Mouse (Mus musculus): ENCODE data around the gene Frmd5. TPM values are rescaled to one million over a fixed set of nuclear protein-coding genes. Genes with fewer than 3 reads are reported as not detected.

Gene Frmd5
- polyA plus RNA-seq, 1 experiment from 2014 or later = 2.9 TPM

DNA sequence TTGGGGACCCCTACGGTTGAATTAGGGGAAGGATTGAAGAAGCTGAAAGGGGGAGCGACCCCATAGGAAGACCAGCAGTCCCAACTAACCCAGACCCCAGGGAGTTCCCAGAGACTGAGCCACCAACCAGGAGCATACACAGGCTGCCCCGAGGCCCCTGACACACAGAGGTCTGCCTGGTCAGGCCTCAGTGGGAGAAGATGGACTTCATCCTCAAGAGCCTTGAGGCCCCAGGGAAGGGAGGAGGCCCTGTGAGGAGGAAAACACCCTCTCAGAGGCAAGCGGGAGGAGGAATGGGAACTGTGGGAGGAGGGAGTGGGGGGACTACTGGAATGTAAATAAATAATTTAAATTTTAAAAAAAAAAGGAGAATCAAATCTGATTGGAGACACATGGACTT is 160.4 kb downstream of the Frmd5 start:
- ATAC-seq (ENCODE audit: insufficient number of reproducible peaks, low FRiP score, low TSS enrichment, low read depth) = no peak

DNA sequence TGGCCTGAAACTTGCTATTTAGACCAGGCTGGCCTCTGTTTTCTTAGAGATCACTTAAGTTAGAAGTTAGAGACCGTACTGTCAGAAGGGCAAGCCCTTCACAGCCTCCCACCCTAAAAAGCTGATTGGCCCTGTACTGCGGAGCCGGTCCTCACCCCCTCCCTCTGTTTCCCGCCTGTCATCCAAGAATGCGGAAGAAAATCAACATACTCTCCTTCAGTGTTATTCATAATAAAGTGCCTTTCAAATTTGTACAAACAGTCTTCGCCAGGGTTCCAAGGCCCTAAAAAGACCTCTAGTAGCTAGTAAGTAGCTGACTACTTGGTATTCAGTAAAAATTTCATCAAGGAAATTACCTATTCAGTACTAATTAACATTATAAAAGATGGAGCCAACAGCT is 164.0 kb downstream of the Frmd5 start:
- H3K27me3 ChIP-seq (ENCODE audit: control insufficient read depth, insufficient read depth, low read length) = no peaks in the 10 kb centered on the region
- H3K4me3 ChIP-seq (ENCODE audit: low read depth, low read length) = no peak overlapping the region
- WGBS = 40% methylated on average over 6 of the region's 6 CpGs
- no peak for ATAC-seq (ENCODE audit: insufficient number of reproducible peaks, low FRiP score, low TSS enrichment, low read depth)
- no peaks in the 10 kb centered on the region for H3K4me1 ChIP-seq (ENCODE audit: control insufficient read depth, insufficient read depth, low read length)
- no peak overlapping the region for H3K4me2 ChIP-seq (ENCODE audit: low read depth, severe bottlenecking)
- no peaks in the 10 kb centered on the region for H3K36me3 ChIP-seq (ENCODE audit: control insufficient read depth, insufficient read depth, low read length)
- H3K27ac ChIP-seq (replicated peaks; ENCODE audit: low read depth, low read length) = no peak overlapping the region
- H3K9ac ChIP-seq (ENCODE audit: low read length) = no peak overlapping the region
- H3K9me3 ChIP-seq (ENCODE audit: control insufficient read depth, low read length) = no peaks in the 10 kb centered on the region
- no peak for DNase-seq (ENCODE audit: low spot score)

More for the DNA sequence above, 160.4 kb downstream of the Frmd5 start:
- Histone ChIP-seq H3K27me3 (ENCODE audit: control insufficient read depth, insufficient read depth, low read length) (no peaks in the 10 kb centered on the region), H3K4me2 (ENCODE audit: low read depth, severe bottlenecking) (no peak overlapping the region), H3K27ac (replicated peaks; ENCODE audit: low read depth, low read length) (no peak overlapping the region), H3K36me3 (ENCODE audit: control insufficient read depth, insufficient read depth, low read length) (no peaks in the 10 kb centered on the region), H3K4me3 (ENCODE audit: low read depth, low read length) (no peak overlapping the region), H3K4me1 (ENCODE audit: control insufficient read depth, insufficient read depth, low read length) (no peaks in the 10 kb centered on the region), H3K9ac (ENCODE audit: low read length) (no peak overlapping the region), H3K9me3 (ENCODE audit: control insufficient read depth, low read length) (no peaks in the 10 kb centered on the region)
- 68% methylated on average over 4 of the region's 4 CpGs for WGBS
- no peak for DNase-seq (ENCODE audit: low spot score)

DNA sequence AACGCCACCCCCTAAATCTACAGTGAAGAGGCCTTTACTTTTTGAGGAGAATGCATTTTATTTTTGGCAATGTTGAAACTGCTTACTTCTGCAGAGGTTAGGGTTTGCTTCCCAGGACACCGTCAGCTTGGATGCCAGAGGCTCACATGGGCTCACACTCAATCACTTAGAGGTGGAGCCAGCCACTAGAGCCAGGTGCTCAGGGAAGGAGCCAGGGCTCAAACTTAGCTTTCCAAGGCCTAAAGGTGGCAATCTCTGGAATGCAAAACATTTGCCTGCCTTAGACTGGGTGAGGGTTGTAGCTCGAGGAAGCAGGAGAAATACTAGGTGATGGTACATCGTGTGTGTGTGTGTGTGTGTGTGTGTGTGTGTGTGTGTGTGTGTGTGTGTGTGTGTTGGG is 174.8 kb downstream of the Frmd5 start:
- Histone ChIP-seq H3K4me2 (ENCODE audit: low read depth, severe bottlenecking) (no peak overlapping the region), H3K36me3 (ENCODE audit: control insufficient read depth, insufficient read depth, low read length) (no peaks in the 10 kb centered on the region), H3K9ac (ENCODE audit: low read length) (no peak overlapping the region), H3K27ac (replicated peaks; ENCODE audit: low read depth, low read length) (no peak overlapping the region), H3K4me1 (ENCODE audit: control insufficient read depth, insufficient read depth, low read length) (peaks cover 5% of the 10 kb centered on the region; the same call in 1 of the 2 replicates), H3K4me3 (ENCODE audit: low read depth, low read length) (no peak overlapping the region), H3K27me3 (ENCODE audit: control insufficient read depth, insufficient read depth, low read length) (no peaks in the 10 kb centered on the region), H3K9me3 (ENCODE audit: control insufficient read depth, low read length) (no peaks in the 10 kb centered on the region)
- DNase-seq (ENCODE audit: low spot score) (no peak), ATAC-seq (ENCODE audit: insufficient number of reproducible peaks, low FRiP score, low TSS enrichment, low read depth) (no peak)
- WGBS = 45% methylated on average over 4 of the region's 4 CpGs

DNA sequence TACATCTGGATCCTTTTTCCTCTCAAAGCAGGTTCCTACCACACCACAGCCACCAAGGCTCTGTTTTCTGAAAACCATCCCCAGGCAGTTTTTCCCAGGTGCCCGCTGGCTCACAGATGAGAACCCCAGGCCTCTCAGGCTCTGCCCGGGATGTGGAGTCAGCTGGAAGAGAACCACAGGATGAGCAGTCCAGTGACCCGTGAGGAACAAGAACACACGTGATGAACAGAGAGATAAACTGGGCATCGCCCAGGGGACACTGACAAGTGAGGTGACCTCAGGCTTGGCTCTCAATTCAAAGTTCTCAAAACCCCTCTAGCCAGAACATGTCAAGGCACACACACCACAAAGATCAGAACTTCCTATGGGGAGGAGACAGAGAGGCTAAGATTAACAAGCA is 176.6 kb downstream of the Frmd5 start:
- Histone ChIP-seq H3K4me3 (ENCODE audit: low read depth, low read length) (no peak overlapping the region), H3K9me3 (ENCODE audit: control insufficient read depth, low read length) (no peaks in the 10 kb centered on the region), H3K4me2 (ENCODE audit: low read depth, severe bottlenecking) (no peak overlapping the region), H3K27ac (replicated peaks; ENCODE audit: low read depth, low read length) (no peak overlapping the region), H3K9ac (ENCODE audit: low read length) (no peak overlapping the region), H3K4me1 (ENCODE audit: control insufficient read depth, insufficient read depth, low read length) (peaks cover 5% of the 10 kb centered on the region; the same call in 1 of the 2 replicates), H3K27me3 (ENCODE audit: control insufficient read depth, insufficient read depth, low read length) (no peaks in the 10 kb centered on the region), H3K36me3 (ENCODE audit: control insufficient read depth, insufficient read depth, low read length) (no peaks in the 10 kb centered on the region)
- WGBS = 82% methylated on average over 5 of the region's 5 CpGs
- DNase-seq (ENCODE audit: low spot score) = no peak
- no peak for ATAC-seq (ENCODE audit: insufficient number of reproducible peaks, low FRiP score, low TSS enrichment, low read depth)

DNA sequence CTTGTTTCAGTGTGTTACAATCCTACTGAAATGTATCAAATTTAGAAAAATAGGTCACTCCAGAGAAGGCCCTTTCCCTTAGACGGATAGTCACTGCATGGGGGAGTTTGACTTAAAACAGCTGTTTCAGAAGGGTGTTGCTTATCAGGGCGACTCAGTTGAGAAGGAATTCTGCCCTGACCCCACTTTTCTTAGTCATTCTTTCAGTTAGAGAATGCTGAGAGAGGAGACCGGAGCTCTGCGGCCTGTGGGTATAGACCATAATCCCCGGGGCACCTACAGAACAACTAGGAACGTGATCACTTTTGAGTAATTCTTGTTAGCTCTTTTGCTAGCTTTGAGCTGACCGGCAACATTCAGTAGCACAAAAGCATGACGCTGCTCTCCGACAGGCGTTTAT is 178.6 kb downstream of the Frmd5 start:
- no peak for DNase-seq (ENCODE audit: low spot score)
- H3K36me3 ChIP-seq (ENCODE audit: control insufficient read depth, insufficient read depth, low read length) = no peaks in the 10 kb centered on the region
- no peak overlapping the region for H3K27ac ChIP-seq (replicated peaks; ENCODE audit: low read depth, low read length)
- H3K4me2 ChIP-seq (ENCODE audit: low read depth, severe bottlenecking) = no peak overlapping the region
- H3K4me3 ChIP-seq (ENCODE audit: low read depth, low read length) = no peak overlapping the region
- no peak overlapping the region for H3K9ac ChIP-seq (ENCODE audit: low read length)
- 81% methylated on average over 10 of the region's 10 CpGs for WGBS
- no peaks in the 10 kb centered on the region for H3K27me3 ChIP-seq (ENCODE audit: control insufficient read depth, insufficient read depth, low read length)
- peaks cover 3% of the 10 kb centered on the region; the same call in 1 of the 2 replicates for H3K4me1 ChIP-seq (ENCODE audit: control insufficient read depth, insufficient read depth, low read length)
- ATAC-seq (ENCODE audit: insufficient number of reproducible peaks, low FRiP score, low TSS enrichment, low read depth) = no peak
- H3K9me3 ChIP-seq (ENCODE audit: control insufficient read depth, low read length) = no peaks in the 10 kb centered on the region

DNA sequence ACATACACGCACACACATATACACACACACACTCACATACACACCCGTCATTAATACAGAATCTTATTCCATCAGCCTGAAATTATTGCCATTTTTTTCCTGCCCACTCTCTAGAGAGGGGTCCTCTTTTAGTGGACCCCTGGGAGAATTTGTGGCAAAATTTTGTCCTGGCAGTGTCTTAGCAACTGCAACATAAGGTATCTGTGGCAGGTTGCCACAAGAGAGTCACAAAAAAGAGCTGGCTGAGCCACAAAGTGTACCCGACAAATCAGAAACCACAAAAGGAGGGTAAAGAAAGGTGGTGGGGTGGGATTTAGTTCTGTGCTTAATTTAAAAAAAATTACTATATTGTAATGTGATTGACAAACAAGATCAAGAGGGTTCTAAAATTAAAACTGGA is 181.0 kb downstream of the Frmd5 start:
- Histone ChIP-seq H3K4me1 (ENCODE audit: control insufficient read depth, insufficient read depth, low read length) (peaks cover 3% of the 10 kb centered on the region; the same call in 1 of the 2 replicates), H3K4me3 (ENCODE audit: low read depth, low read length) (no peak overlapping the region), H3K27me3 (ENCODE audit: control insufficient read depth, insufficient read depth, low read length) (no peaks in the 10 kb centered on the region), H3K36me3 (ENCODE audit: control insufficient read depth, insufficient read depth, low read length) (no peaks in the 10 kb centered on the region), H3K9ac (ENCODE audit: low read length) (no peak overlapping the region), H3K4me2 (ENCODE audit: low read depth, severe bottlenecking) (no peak overlapping the region), H3K9me3 (ENCODE audit: control insufficient read depth, low read length) (no peaks in the 10 kb centered on the region), H3K27ac (replicated peaks; ENCODE audit: low read depth, low read length) (no peak overlapping the region)
- ATAC-seq (ENCODE audit: insufficient number of reproducible peaks, low FRiP score, low TSS enrichment, low read depth) = no peak
- no peak for DNase-seq (ENCODE audit: low spot score)
- 96% methylated on average over 3 of the region's 3 CpGs for whole genome bisulfite sequencing

DNA sequence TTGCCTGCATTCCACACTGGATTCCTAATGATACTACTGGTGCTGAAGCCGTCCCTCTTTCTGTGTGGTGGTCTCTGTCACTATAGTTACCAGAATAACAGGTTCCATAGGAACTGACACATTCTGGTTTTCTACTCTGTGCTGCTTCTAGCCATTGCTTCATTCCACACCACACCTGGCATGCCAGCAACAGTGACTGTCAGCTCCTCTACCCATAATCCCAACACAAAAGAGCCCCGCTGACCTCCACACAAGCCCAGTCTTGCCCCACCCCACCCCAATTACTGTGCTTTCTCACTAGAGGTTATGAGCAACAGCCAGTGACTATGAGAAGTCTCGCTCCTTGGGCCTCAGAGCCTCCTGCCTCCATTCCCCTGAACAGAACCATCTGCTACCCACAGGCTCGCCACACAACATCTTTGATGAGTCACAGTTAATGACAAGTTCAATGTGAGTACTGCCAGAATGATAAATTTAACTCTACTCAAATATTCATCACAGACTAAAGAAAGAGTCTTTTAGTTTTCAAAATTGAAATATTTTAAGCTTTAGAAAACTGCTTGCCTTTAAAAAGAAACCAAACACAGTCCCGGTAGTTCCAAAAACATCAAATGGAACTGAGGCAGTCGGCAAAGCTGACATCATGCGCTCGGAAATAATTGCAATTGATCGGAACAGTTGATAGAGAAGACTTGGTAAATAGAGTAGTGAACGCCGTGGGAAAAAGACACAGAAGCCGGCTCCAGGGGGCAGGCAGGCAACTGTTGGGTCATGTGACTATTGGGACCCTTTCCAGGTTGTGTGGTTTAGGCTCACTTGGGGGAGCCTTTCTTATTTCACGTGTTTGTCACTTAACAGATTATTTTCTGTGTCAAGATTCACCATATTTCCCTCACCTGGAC is 185.4 kb downstream of the Frmd5 start:
- 63% methylated on average over 13 of the region's 13 CpGs for WGBS
- DNase-seq (ENCODE audit: low spot score) (no peak), ATAC-seq (ENCODE audit: insufficient number of reproducible peaks, low FRiP score, low TSS enrichment, low read depth) (no peak)
- no peaks in the 10 kb centered on the region for H3K36me3 ChIP-seq (ENCODE audit: control insufficient read depth, insufficient read depth, low read length)
- H3K27me3 ChIP-seq (ENCODE audit: control insufficient read depth, insufficient read depth, low read length) = no peaks in the 10 kb centered on the region
- peaks cover 3% of the 10 kb centered on the region; the same call in 1 of the 2 replicates for H3K4me1 ChIP-seq (ENCODE audit: control insufficient read depth, insufficient read depth, low read length)
- H3K9ac ChIP-seq (ENCODE audit: low read length) = no peak overlapping the region
- no peak overlapping the region for H3K4me3 ChIP-seq (ENCODE audit: low read depth, low read length)
- H3K27ac ChIP-seq (replicated peaks; ENCODE audit: low read depth, low read length) = no peak overlapping the region
- H3K9me3 ChIP-seq (ENCODE audit: control insufficient read depth, low read length) = no peaks in the 10 kb centered on the region
- H3K4me2 ChIP-seq (ENCODE audit: low read depth, severe bottlenecking) = no peak overlapping the region

DNA sequence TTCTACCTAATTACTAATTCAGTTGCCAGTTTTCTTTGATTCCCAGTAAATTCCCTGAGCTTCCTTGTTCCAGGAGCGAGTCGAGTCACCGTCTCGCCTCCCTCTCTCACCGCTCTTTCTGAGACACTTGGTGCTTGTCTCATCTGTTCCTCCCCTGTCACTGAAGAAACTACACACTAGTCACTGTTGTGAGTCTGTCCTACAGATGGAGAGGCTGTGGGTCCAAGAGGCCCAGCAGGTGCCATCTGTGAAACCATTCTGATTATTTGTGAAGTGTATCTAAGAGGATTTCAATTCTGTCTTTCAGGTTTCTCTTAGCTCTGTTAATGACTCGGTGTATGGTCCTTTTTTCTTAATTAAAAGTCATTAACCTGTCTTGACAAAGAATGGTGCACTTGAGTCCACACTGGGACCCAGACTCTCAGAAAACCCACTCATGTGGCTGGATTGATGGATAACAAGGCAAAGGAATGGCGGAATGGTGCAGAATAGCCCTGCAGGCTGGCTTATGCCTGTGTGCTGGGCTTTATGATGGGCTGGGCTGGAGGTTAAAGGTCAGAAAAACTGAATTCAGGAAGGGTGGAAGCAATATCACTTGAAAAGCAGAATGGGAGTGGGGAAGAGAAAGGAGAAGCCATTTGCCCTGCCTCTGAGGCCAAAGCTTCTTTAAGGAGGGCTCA is 186.2 kb downstream of the Frmd5 start:
- no peaks in the 10 kb centered on the region for H3K36me3 ChIP-seq (ENCODE audit: control insufficient read depth, insufficient read depth, low read length)
- H3K4me3 ChIP-seq (ENCODE audit: low read depth, low read length) = no peak overlapping the region
- H3K4me2 ChIP-seq (ENCODE audit: low read depth, severe bottlenecking) = no peak overlapping the region
- H3K9me3 ChIP-seq (ENCODE audit: control insufficient read depth, low read length) = no peaks in the 10 kb centered on the region
- ATAC-seq (ENCODE audit: insufficient number of reproducible peaks, low FRiP score, low TSS enrichment, low read depth) (no peak), DNase-seq (ENCODE audit: low spot score) (no peak)
- no peak overlapping the region for H3K9ac ChIP-seq (ENCODE audit: low read length)
- 86% methylated on average over 7 of the region's 7 CpGs for WGBS
- peaks cover 3% of the 10 kb centered on the region; the same call in 1 of the 2 replicates for H3K4me1 ChIP-seq (ENCODE audit: control insufficient read depth, insufficient read depth, low read length)
- H3K27ac ChIP-seq (replicated peaks; ENCODE audit: low read depth, low read length) = no peak overlapping the region
- no peaks in the 10 kb centered on the region for H3K27me3 ChIP-seq (ENCODE audit: control insufficient read depth, insufficient read depth, low read length)

Measured in limb, embryonic 11.5 days (tissue).